ENCODE assay signal across 8 mouse cellular contexts in the genomic region with DNA sequence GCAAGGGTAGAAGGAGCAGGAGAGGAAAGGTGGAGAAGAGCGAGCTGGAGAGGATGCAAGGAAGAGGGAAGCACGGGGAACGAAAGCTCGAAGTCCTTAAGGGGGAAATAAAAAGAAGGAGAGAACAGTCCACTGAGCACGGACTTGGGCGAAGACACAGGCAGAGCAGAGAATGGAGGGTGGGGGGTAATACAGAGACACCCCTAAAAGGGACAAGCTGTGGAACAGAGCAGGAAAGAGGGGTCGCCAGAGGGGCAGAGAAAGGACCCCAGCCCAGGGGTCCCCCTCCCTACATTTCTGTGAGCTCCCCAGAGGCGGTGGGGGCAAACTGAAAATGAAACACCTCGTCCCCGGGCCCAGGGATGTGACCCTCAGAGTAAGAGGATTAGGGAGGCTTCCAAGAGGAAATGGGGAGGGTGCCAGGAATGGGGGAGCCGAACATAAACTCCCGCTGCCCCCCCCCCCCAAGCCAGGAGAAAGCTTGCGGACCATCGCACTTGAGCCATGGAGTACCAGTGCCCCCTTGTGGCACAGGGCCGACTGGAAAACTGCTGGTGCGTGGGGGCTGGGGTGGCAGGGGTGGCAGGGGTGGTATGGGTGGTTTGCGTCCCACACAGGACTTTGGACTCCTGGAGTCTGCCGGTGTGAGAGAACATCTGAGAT.
DNase-seq lines count a peak whose midpoint lies in the region; ATAC-seq and TF ChIP-seq lines count a peak whose summit lies in the region.

No protein-coding gene starts in this region.

- peak; percentile 67 for TF ChIP-seq CTCF in heart, postnatal 0 days (IDR thresholded peaks at IDR 0.05; ENCODE audit: low read depth)
- TF ChIP-seq CTCF in olfactory bulb, adult 2 months (IDR thresholded peaks at IDR 0.05; ENCODE audit: insufficient read depth, low read depth, low read length): peak; percentile 61; the same call in 1 of the 2 replicates

- TF ChIP-seq EP300 in heart, postnatal 0 days (IDR thresholded peaks at IDR 0.05; ENCODE audit: low read depth): no peak

- no peaks in the 10 kb centered on the region for H3K9me3 ChIP-seq in embryonic facial prominence, embryonic 11.5 days (replicated peaks; ENCODE audit: control insufficient read depth, low read length)
- no peaks in the 10 kb centered on the region for H3K9me3 ChIP-seq in heart, postnatal 0 days (replicated peaks; ENCODE audit: control insufficient read depth, low read length)
- no peaks in the 10 kb centered on the region for H3K9me3 ChIP-seq in lung, embryonic 16.5 days (ENCODE audit: control insufficient read depth, low read length)

- H3K36me3 ChIP-seq in embryonic facial prominence, embryonic 11.5 days (replicated peaks; ENCODE audit: control insufficient read depth, insufficient read depth, low read depth, low read length): no peaks in the 10 kb centered on the region
- no peaks in the 10 kb centered on the region for H3K36me3 ChIP-seq in heart, postnatal 0 days (replicated peaks; ENCODE audit: control insufficient read depth, insufficient read depth, low read length)
- no peaks in the 10 kb centered on the region for H3K36me3 ChIP-seq in lung, embryonic 16.5 days (ENCODE audit: control insufficient read depth, insufficient read depth, low read length)

- no peak overlapping the region; the same call in 1 of the 2 replicates for H3K9ac ChIP-seq in embryonic facial prominence, embryonic 11.5 days (replicated peaks; ENCODE audit: low read length)
- no peak overlapping the region for H3K9ac ChIP-seq in heart, postnatal 0 days (replicated peaks; ENCODE audit: low read depth, low read length)
- H3K9ac ChIP-seq in lung, embryonic 16.5 days (ENCODE audit: low read length): peak overlapping the region; percentile 49

- peak; percentile 16 for DNase-seq in A20 (ENCODE audit: low read depth, low spot score)
- DNase-seq in Muller cell, postnatal 12 days (ENCODE audit: inconsistent ontology term): peak; percentile 34
- DNase-seq in embryonic facial prominence, embryonic 11.5 days (ENCODE audit: low spot score): peak; percentile 59
- peak; percentile 8 for DNase-seq in heart, postnatal 0 days (ENCODE audit: low spot score)
- DNase-seq in kidney, postnatal 25 days: peak; percentile 75 to 76

- no peak overlapping the region for H3K27ac ChIP-seq in embryonic facial prominence, embryonic 11.5 days (replicated peaks; ENCODE audit: low read depth, low read length)
- H3K27ac ChIP-seq in heart, postnatal 0 days (ENCODE audit: low read depth): no peak overlapping the region
- no peak overlapping the region for H3K27ac ChIP-seq in lung, embryonic 16.5 days (ENCODE audit: low read length)
- H3K27ac ChIP-seq in olfactory bulb, adult 2 months (ENCODE audit: insufficient read depth, low read depth, low read length): no peak overlapping the region

- H3K4me3 ChIP-seq in embryonic facial prominence, embryonic 11.5 days (ENCODE audit: low read depth, low read length): no peak overlapping the region
- peak overlapping the region; percentile 41 for H3K4me3 ChIP-seq in heart, postnatal 0 days (ENCODE audit: low read depth, low read length)
- peak overlapping the region; percentile 42 for H3K4me3 ChIP-seq in lung, embryonic 16.5 days (ENCODE audit: low read length)
- peak overlapping the region; percentile 39 for H3K4me3 ChIP-seq in olfactory bulb, adult 2 months (ENCODE audit: insufficient read depth, low read depth, low read length)

- 0 out of 2 replicates have a peak, but pooled peaks cover under 1% of the 10 kb centered on the region for H3K27me3 ChIP-seq in embryonic facial prominence, embryonic 11.5 days (ENCODE audit: control insufficient read depth, insufficient read depth, low read length)
- H3K27me3 ChIP-seq in heart, postnatal 0 days (ENCODE audit: control insufficient read depth, insufficient read depth, low read length): peaks cover 12% of the 10 kb centered on the region; the same call in 1 of the 2 replicates
- H3K27me3 ChIP-seq in lung, embryonic 16.5 days (ENCODE audit: control insufficient read depth, insufficient read depth, low read depth, low read length): peaks cover 3% of the 10 kb centered on the region

- H3K4me2 ChIP-seq in embryonic facial prominence, embryonic 11.5 days (ENCODE audit: low read depth, low read length): peak overlapping the region; percentile 8
- peak overlapping the region; percentile 73 for H3K4me2 ChIP-seq in heart, postnatal 0 days (ENCODE audit: low read depth, low read length)
- H3K4me2 ChIP-seq in lung, embryonic 16.5 days (ENCODE audit: low read depth, low read length): peak overlapping the region; percentile 57

- no peak for TF ChIP-seq POLR2A in olfactory bulb, adult 2 months (IDR thresholded peaks at IDR 0.05; ENCODE audit: insufficient read depth, low read depth, low read length)

- WGBS in embryonic facial prominence, embryonic 11.5 days: 33% methylated on average over 16 of the region's 18 CpGs
- 25% methylated on average over 18 of the region's 18 CpGs for WGBS in heart, postnatal 0 days
- WGBS in lung, embryonic 16.5 days: 27% methylated on average over 17 of the region's 18 CpGs
- WGBS in olfactory bulb, adult 2 months: 33% methylated on average over 18 of the region's 18 CpGs

- no peaks in the 10 kb centered on the region for H3K4me1 ChIP-seq in embryonic facial prominence, embryonic 11.5 days (ENCODE audit: control insufficient read depth, insufficient read depth, low read length)
- H3K4me1 ChIP-seq in heart, postnatal 0 days (ENCODE audit: control insufficient read depth, insufficient read depth): no peaks in the 10 kb centered on the region
- peaks cover 6% of the 10 kb centered on the region for H3K4me1 ChIP-seq in lung, embryonic 16.5 days (replicated peaks; ENCODE audit: control insufficient read depth, insufficient read depth, low read length)
- peaks cover 12% of the 10 kb centered on the region for H3K4me1 ChIP-seq in olfactory bulb, adult 2 months (ENCODE audit: control insufficient read depth, insufficient read depth, low read length)

- 0 out of 2 replicates have a peak, but pooled peaks have one; percentile 11 for ATAC-seq in embryonic facial prominence, embryonic 11.5 days (replicated peaks; ENCODE audit: insufficient number of reproducible peaks, low FRiP score, low TSS enrichment, low read depth)
- no peak for ATAC-seq in heart, postnatal 0 days (ENCODE audit: insufficient read depth, low read depth)
- peak; percentile 40 for ATAC-seq in lung, embryonic 16.5 days (ENCODE audit: low read depth)
- ATAC-seq in monocyte, adult 5-6 weeks (replicated peaks; ENCODE audit: insufficient number of reproducible peaks, low FRiP score, low TSS enrichment, poor library complexity, severe bottlenecking): no peak

Comparison
In these comparisons a context has a peak if more than half of its experiments do, and no peak if none do; other contexts are left out.
1. DNase-seq: peak in every context shown above with its lines; median percentile 76 in kidney, postnatal 25 days; 59 in embryonic facial prominence, embryonic 11.5 days; 34 in Muller cell, postnatal 12 days; 16 in A20; 8 in heart, postnatal 0 days.
2. ATAC-seq: peak in embryonic facial prominence, embryonic 11.5 days (single experiment) and lung, embryonic 16.5 days (single experiment); none in heart, postnatal 0 days (single experiment) and monocyte, adult 5-6 weeks (single experiment).
3. H3K4me2 ChIP-seq: peak in every context shown above with its lines; median percentile 73 in heart, postnatal 0 days; 57 in lung, embryonic 16.5 days; 8 in embryonic facial prominence, embryonic 11.5 days.